9 mouse cellular contexts compared by ENCODE assay signal in genomic region chr15:59828421-59828820, GRCm38 (mm10).
DNase-seq lines count a peak whose midpoint lies in the region; ATAC-seq and TF ChIP-seq lines count a peak whose summit lies in the region.
"Had no signal": no experiment of that assay in that cellular context is flagged by ENCODE, and none has a peak within 500 bp of the region (broad histone marks: within the 10 kb centered on the region; RNA-seq: fewer than 3 reads in every experiment).

No protein-coding gene starts in this region.

- H3K4me3 ChIP-seq in forebrain, embryonic 15.5 days, result no peak overlapping the region
- H3K4me3 ChIP-seq in lung, adult 2 months (replicated peaks; ENCODE audit: extremely low read depth, low read depth, low read length), result no peak overlapping the region
- no peak overlapping the region for H3K4me3 ChIP-seq in neural tube, embryonic 15.5 days (replicated peaks)

- H3K27ac ChIP-seq in forebrain, embryonic 15.5 days (replicated peaks), result no peak overlapping the region
- H3K27ac ChIP-seq in neural tube, embryonic 15.5 days (replicated peaks), result no peak overlapping the region
- H3K27ac ChIP-seq: macrophage had no signal

- intact Hi-C loops in heart, postnatal 36 days (cut with DNase I), result loop anchor here (1.0 to 5.0 kb wide), 4 partner anchors 161 to 439 kb away; no protein-coding TSS in a partner anchor

- no peak overlapping the region for H3K9ac ChIP-seq in forebrain, embryonic 15.5 days (replicated peaks)
- H3K9ac ChIP-seq in neural tube, embryonic 15.5 days (replicated peaks), result no peak overlapping the region

- peak; percentile 84 for ATAC-seq in forebrain, embryonic 15.5 days (replicated peaks)
- peak; percentile 67 for ATAC-seq in neural tube, embryonic 15.5 days (ENCODE audit: low FRiP score)

- H3K4me1 ChIP-seq in forebrain, embryonic 15.5 days, result peaks cover 7% of the 10 kb centered on the region
- peaks cover 3% of the 10 kb centered on the region for H3K4me1 ChIP-seq in lung, adult 2 months (ENCODE audit: control insufficient read depth, insufficient read depth, low read length)
- H3K4me1 ChIP-seq in neural tube, embryonic 15.5 days, result 0 out of 2 replicates have a peak, but pooled peaks cover 6% of the 10 kb centered on the region

- no peak overlapping the region for H3K4me2 ChIP-seq in forebrain, embryonic 15.5 days (replicated peaks)
- H3K4me2 ChIP-seq in neural tube, embryonic 15.5 days, result peak overlapping the region; percentile 19; the same call in 1 of the 2 replicates

- TF ChIP-seq POLR2A in lung, adult 2 months (IDR thresholded peaks at IDR 0.05; ENCODE audit: borderline replicate concordance, extremely low read depth, low read depth, low read length), result no peak

- H3K9me3 ChIP-seq in forebrain, embryonic 15.5 days, result no peaks in the 10 kb centered on the region
- no peaks in the 10 kb centered on the region for H3K9me3 ChIP-seq in neural tube, embryonic 15.5 days (replicated peaks)

- WGBS in forebrain, embryonic 15.5 days, result 18% methylated on average over 5 of the region's 5 CpGs
- WGBS in lung, adult 2 months, result 16% methylated on average over 5 of the region's 5 CpGs
- WGBS in neural tube, embryonic 15.5 days, result 18% methylated on average over 5 of the region's 5 CpGs

- H3K27me3 ChIP-seq in forebrain, embryonic 15.5 days, result no peaks in the 10 kb centered on the region
- no peaks in the 10 kb centered on the region; the same call in 1 of the 2 replicates for H3K27me3 ChIP-seq in neural tube, embryonic 15.5 days (replicated peaks)

- peak; percentile 94 for TF ChIP-seq CTCF in lung, adult 2 months (IDR thresholded peaks at IDR 0.05; ENCODE audit: insufficient read depth, low read length)

- peak; percentile 86 for DNase-seq in ES-CJ7 (ENCODE audit: low read depth, low spot score)
- peak; percentile 11 for DNase-seq in c-Kit-positive CD71-positive TER-119-positive erythroid progenitor cells, embryonic 14.5 days (ENCODE audit: low spot score)
- DNase-seq in heart, postnatal 36 days, result peak; percentile 83
- peak; percentile 69 to 91 for DNase-seq in layer of hippocampus, adult 18-20 months (ENCODE audit: low spot score in 2 of 2)
- peak; percentile 79 for DNase-seq in lung, adult 2 months
- DNase-seq in thymus, adult 18-20 months, result peak; percentile 32 to 51

- no peaks in the 10 kb centered on the region for H3K36me3 ChIP-seq in forebrain, embryonic 15.5 days
- H3K36me3 ChIP-seq in neural tube, embryonic 15.5 days, result no peaks in the 10 kb centered on the region

Comparison
In these comparisons a context has a peak if more than half of its experiments do, and no peak if none do; other contexts are left out.
1. DNase-seq: peak in every context shown above with its lines; median percentile 86 in ES-CJ7; 83 in heart, postnatal 36 days; 80 in layer of hippocampus, adult 18-20 months; 79 in lung, adult 2 months; 42 in thymus, adult 18-20 months; 11 in c-Kit-positive CD71-positive TER-119-positive erythroid progenitor cells, embryonic 14.5 days.